Comparison of ENCODE assay signal across 9 mouse cellular contexts in genomic region chr9:3199151-3200018, GRCm38 (mm10).
DNase-seq lines count a peak whose midpoint lies in the region; ATAC-seq and TF ChIP-seq lines count a peak whose summit lies in the region.
"Had no signal": no experiment of that assay in that cellular context is flagged by ENCODE, and none has a peak within 500 bp of the region (broad histone marks: within the 10 kb centered on the region; RNA-seq: fewer than 3 reads in every experiment).

No protein-coding gene starts in this region.

- no peak overlapping the region for H3K4me2 ChIP-seq in midbrain, embryonic 12.5 days (replicated peaks)
- H3K4me2 ChIP-seq in kidney, postnatal 0 days (ENCODE audit: low read length), result no peak overlapping the region
- H3K4me2 ChIP-seq in forebrain, embryonic 14.5 days (ENCODE audit: low read length), result no peak overlapping the region
- H3K4me2 ChIP-seq in forebrain, embryonic 15.5 days (replicated peaks), result no peak overlapping the region
- H3K4me2 ChIP-seq: limb, embryonic 13.5 days had no signal

- H3K4me3 ChIP-seq in midbrain, embryonic 12.5 days, result no peak overlapping the region
- no peak overlapping the region for H3K4me3 ChIP-seq in midbrain, embryonic 10.5 days
- H3K4me3 ChIP-seq in kidney, postnatal 0 days (replicated peaks; ENCODE audit: low read depth, low read length), result no peak overlapping the region
- no peak overlapping the region for H3K4me3 ChIP-seq in forebrain, embryonic 14.5 days (ENCODE audit: low read depth, low read length)
- no peak overlapping the region for H3K4me3 ChIP-seq in forebrain, embryonic 15.5 days
- H3K4me3 ChIP-seq: limb, embryonic 13.5 days had no signal

- no peak for DNase-seq in midbrain, embryonic 10.5 days (ENCODE audit: low spot score)
- no peak for DNase-seq in kidney, postnatal 0 days (ENCODE audit: low spot score)
- no peak for DNase-seq in forebrain, embryonic 14.5 days (ENCODE audit: low spot score)
- no peak for DNase-seq in gastrocnemius, postnatal 10 days

- WGBS in midbrain, embryonic 12.5 days, result 34% methylated on average over 33 of the region's 33 CpGs
- WGBS in midbrain, embryonic 10.5 days, result 37% methylated on average over 33 of the region's 33 CpGs
- WGBS in kidney, postnatal 0 days, result 40% methylated on average over 33 of the region's 33 CpGs
- 49% methylated on average over 33 of the region's 33 CpGs for WGBS in forebrain, embryonic 14.5 days
- WGBS in forebrain, embryonic 15.5 days, result 43% methylated on average over 33 of the region's 33 CpGs

- peak; percentile 41; the same call in 1 of the 2 replicates for ATAC-seq in midbrain, embryonic 12.5 days (ENCODE audit: low FRiP score, low read depth)
- ATAC-seq in common myeloid progenitor, adult 5-6 weeks (replicated peaks; ENCODE audit: low read depth, poor library complexity, severe bottlenecking), result 0 out of 2 replicates have a peak, but pooled peaks have one; percentile 29
- ATAC-seq in kidney, postnatal 0 days (replicated peaks; ENCODE audit: low FRiP score, low read depth), result peak; percentile 68
- ATAC-seq in neutrophil, adult 5-6 weeks (ENCODE audit: extremely low read depth, insufficient number of reproducible peaks, low FRiP score, poor library complexity, severe bottlenecking), result 0 out of 2 replicates have a peak, but pooled peaks have one; percentile 19
- ATAC-seq in forebrain, embryonic 14.5 days, result no peak
- ATAC-seq in forebrain, embryonic 15.5 days (replicated peaks), result no peak

- no peaks in the 10 kb centered on the region for H3K27me3 ChIP-seq in midbrain, embryonic 12.5 days
- H3K27me3 ChIP-seq in midbrain, embryonic 10.5 days (ENCODE audit: low read depth, poor library complexity, severe bottlenecking), result no peaks in the 10 kb centered on the region
- H3K27me3 ChIP-seq in kidney, postnatal 0 days (ENCODE audit: insufficient read depth, low read length), result no peaks in the 10 kb centered on the region
- H3K27me3 ChIP-seq in forebrain, embryonic 14.5 days (replicated peaks; ENCODE audit: control insufficient read depth, insufficient read depth, low read length), result no peaks in the 10 kb centered on the region
- no peaks in the 10 kb centered on the region for H3K27me3 ChIP-seq in forebrain, embryonic 15.5 days
- H3K27me3 ChIP-seq: limb, embryonic 13.5 days had no signal

- no peak for TF ChIP-seq CTCF in kidney, postnatal 0 days (IDR thresholded peaks at IDR 0.05; ENCODE audit: low read depth)

- no peaks in the 10 kb centered on the region for H3K4me1 ChIP-seq in midbrain, embryonic 12.5 days
- H3K4me1 ChIP-seq in midbrain, embryonic 10.5 days, result no peaks in the 10 kb centered on the region
- H3K4me1 ChIP-seq in kidney, postnatal 0 days (replicated peaks; ENCODE audit: insufficient read depth, low read length), result no peaks in the 10 kb centered on the region
- H3K4me1 ChIP-seq in forebrain, embryonic 14.5 days (ENCODE audit: control insufficient read depth, insufficient read depth, low read length), result no peaks in the 10 kb centered on the region
- H3K4me1 ChIP-seq in forebrain, embryonic 15.5 days, result no peaks in the 10 kb centered on the region
- H3K4me1 ChIP-seq: limb, embryonic 13.5 days had no signal

- H3K36me3 ChIP-seq in midbrain, embryonic 12.5 days, result no peaks in the 10 kb centered on the region
- H3K36me3 ChIP-seq in midbrain, embryonic 10.5 days, result no peaks in the 10 kb centered on the region
- no peaks in the 10 kb centered on the region for H3K36me3 ChIP-seq in kidney, postnatal 0 days (ENCODE audit: insufficient read depth, low read length)
- H3K36me3 ChIP-seq in forebrain, embryonic 14.5 days (ENCODE audit: control insufficient read depth, insufficient read depth, low read length), result no peaks in the 10 kb centered on the region
- no peaks in the 10 kb centered on the region for H3K36me3 ChIP-seq in forebrain, embryonic 15.5 days
- H3K36me3 ChIP-seq: limb, embryonic 13.5 days had no signal

- H3K9me3 ChIP-seq in midbrain, embryonic 12.5 days, result peaks cover 23% of the 10 kb centered on the region; the same call in 1 of the 2 replicates
- peaks cover 57% of the 10 kb centered on the region for H3K9me3 ChIP-seq in midbrain, embryonic 10.5 days (replicated peaks)
- H3K9me3 ChIP-seq in kidney, postnatal 0 days (replicated peaks; ENCODE audit: low read length), result no peaks in the 10 kb centered on the region
- peaks cover 8% of the 10 kb centered on the region; the same call in 1 of the 2 replicates for H3K9me3 ChIP-seq in forebrain, embryonic 14.5 days (replicated peaks; ENCODE audit: control insufficient read depth, low read length)
- H3K9me3 ChIP-seq in forebrain, embryonic 15.5 days, result 0 out of 2 replicates have a peak, but pooled peaks cover 15% of the 10 kb centered on the region

- no peak overlapping the region for H3K27ac ChIP-seq in midbrain, embryonic 12.5 days (replicated peaks)
- no peak overlapping the region for H3K27ac ChIP-seq in midbrain, embryonic 10.5 days (replicated peaks)
- no peak overlapping the region for H3K27ac ChIP-seq in kidney, postnatal 0 days
- H3K27ac ChIP-seq in forebrain, embryonic 14.5 days (ENCODE audit: low read depth, low read length), result no peak overlapping the region
- no peak overlapping the region for H3K27ac ChIP-seq in forebrain, embryonic 15.5 days (replicated peaks)
- H3K27ac ChIP-seq: limb, embryonic 13.5 days had no signal

- H3K9ac ChIP-seq in midbrain, embryonic 12.5 days (replicated peaks), result no peak overlapping the region
- H3K9ac ChIP-seq in kidney, postnatal 0 days (ENCODE audit: low read depth, low read length), result no peak overlapping the region
- H3K9ac ChIP-seq in forebrain, embryonic 14.5 days (ENCODE audit: low read length), result no peak overlapping the region
- H3K9ac ChIP-seq in forebrain, embryonic 15.5 days (replicated peaks), result no peak overlapping the region
- H3K9ac ChIP-seq: limb, embryonic 13.5 days had no signal

Comparison
In these comparisons a context has a peak if more than half of its experiments do, and no peak if none do; other contexts are left out.
1. ATAC-seq: peak in midbrain, embryonic 12.5 days (single experiment), common myeloid progenitor, adult 5-6 weeks (single experiment), kidney, postnatal 0 days (single experiment) and neutrophil, adult 5-6 weeks (single experiment); none in forebrain, embryonic 14.5 days (single experiment) and forebrain, embryonic 15.5 days (single experiment).